Mouse (Mus musculus) right cerebral cortex, postnatal 10 days (tissue): ENCODE data around the gene Sf3a1.
A peak's percentile ranks its signal among the peaks of the same experiment; 100 is the strongest.

Experiments used
- DNase-seq, 2 experiments: peaks; one replicate each; pipeline ENCODE4 v3.0.0; 2021; ENCODE audit warnings: low spot score in 2 of 2

Sf3a1 gene

DNA sequence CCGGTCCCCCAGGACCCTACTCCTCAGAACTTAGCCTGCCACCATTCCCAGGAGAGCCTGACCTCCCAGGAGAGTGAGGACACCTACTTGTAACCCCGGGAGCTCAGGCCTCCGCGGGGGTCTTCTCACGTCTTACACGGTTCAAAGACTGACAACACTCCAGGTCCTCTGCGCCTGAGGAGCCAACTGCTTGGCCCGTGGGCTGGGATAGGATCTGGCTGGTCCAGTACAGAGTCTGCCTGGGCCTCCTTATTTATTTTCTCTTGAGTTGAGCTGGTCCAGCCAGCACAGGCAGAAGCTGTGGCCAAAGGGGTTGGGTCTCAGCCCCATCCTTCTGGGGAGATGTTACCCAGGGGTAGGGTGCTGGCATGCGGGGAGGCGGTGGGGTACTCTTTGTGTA, 54.9 kb downstream of the Sf3a1 start:
- no peak for DNase-seq

DNA sequence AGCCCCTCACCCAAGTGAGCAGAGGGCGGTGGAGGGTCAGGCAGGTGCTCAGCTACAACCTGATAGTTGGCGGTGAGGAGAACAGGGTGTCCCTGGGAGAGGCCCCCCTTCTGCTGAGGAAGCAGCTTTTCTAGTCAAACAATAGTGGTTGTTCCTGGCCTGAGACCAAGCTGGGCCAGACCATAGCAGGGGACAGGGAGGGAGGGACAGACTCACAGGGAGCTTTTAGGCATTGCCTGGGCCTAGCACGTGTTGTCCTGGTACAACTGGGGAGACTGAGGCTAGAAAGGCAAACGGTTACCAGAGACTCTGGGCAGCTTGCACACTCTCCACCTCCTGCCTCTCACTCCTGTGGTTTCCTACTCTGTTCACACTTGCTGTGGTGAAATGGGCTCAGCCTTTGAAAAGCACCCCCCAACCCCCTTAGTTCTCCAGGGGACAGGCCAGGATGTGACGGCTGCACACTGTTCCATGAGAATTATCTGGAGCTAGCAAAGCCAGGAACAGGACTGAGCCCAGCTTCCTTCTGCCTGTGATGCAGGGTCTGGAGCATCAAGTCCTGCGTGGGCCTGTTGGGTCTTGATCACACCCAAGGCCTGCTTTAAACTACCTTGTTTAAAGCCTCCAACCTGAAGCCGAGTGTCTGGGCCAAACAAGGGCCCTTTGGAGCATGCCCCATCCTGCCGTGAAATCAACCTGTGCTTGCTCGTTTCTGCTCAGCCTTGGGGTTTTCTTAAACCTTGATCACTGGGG, 56.3 kb downstream of the Sf3a1 start:
- peak; percentile 50 to 65 for DNase-seq

DNA sequence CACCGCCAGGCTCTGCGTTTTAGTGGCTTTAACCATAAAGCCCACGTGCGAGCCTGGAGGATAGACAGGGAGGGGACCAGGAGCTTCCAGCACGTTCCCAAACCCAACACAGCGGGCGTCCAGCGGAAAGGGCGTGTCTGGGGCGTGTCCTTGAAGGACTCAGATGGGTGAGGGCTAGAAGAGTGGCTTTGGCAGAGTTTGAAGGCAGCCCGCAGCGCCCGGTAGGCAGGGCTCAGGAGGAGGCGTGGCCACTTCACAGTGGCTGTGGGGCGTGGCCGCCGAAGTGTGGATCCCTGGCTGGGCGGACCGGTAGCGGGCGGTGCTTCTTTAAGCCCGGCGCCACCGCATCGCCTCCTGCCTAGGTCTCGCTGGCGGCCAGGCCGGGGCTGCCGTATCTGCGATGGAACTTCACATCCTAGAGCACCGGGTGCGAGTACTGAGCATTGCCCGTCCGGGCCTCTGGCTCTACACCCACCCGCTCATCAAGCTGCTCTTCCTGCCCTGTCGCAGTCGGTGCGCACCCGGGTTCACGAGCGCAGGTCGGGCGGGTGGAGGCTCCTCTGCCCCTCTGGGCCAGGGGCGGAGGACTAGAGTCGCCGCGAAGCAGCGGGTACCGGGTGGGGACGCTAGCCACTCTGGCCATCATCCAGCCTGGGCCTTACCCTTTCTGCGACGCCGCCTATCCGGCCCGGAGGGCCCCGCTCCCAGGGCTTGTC, 57.9 kb downstream of the Sf3a1 start, which contains the start of gene Castor1:
TSS of gene Castor1 (plus strand) at position 312 of the 716 bp plus-strand sequence.
- DNase-seq, result peak; percentile 74 to 75

DNA sequence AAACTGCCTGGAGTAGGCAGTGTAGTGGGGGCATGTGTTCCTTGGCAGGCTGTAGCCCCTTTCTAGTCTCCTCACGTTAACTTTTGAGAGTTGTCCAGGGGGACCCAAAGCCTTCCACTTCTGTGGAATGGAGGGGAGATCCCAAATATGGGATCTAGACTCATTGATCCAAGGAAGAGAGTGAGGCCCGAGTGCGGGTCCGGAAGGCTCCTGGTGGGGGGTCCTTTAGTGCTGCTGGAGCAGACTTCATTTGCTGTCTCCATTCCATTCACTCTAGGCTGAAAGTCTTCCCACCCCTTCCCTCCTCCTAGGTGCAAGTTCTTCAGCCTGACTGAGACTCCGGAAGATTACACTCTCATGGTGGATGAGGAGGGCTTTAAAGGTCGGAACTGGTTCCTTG, 58.5 kb downstream of the Sf3a1 start:
- no peak for DNase-seq

DNA sequence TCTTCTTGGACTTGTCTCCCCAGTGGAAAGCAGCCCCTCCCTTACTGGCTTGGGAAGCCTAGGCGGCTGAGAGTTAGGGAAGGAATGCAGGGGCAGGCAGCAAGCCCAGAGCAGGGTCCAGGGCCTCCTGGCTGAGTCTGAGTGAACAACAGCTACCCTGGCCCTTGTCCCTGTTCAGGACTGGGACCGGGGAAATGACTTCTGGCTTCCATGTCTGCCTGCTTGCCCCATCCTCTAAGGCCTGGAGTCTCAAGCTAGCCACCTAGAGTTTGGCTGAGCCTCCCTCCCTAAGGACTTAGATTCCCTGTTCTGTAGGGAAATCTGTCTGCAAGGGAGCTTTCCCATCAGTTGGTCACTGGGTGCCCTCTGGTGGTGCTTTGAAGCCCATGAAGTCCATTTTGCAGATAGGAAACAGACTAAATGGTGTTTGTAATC, 59.2 kb downstream of the Sf3a1 start:
- DNase-seq, result peak; percentile 83

DNA sequence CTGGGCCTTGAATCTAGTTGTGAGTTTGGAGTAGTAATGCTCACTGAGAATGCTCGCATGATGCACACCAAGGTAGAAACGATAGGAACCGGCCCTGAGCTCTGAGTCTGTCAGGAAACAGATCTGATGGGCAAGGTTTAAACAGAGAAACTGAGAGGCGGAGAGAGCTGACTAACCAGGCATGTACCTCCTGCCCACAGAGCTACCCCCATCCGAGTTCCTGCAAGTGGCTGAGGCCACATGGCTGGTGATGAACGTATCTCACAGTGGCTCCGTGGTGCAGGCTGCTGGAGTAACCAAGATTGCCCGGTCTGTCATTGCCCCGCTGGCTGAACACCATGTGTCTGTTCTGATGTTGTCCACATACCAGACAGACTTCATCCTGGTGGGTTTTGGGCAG, 59.8 kb downstream of the Sf3a1 start:
- DNase-seq, result no peak

DNA sequence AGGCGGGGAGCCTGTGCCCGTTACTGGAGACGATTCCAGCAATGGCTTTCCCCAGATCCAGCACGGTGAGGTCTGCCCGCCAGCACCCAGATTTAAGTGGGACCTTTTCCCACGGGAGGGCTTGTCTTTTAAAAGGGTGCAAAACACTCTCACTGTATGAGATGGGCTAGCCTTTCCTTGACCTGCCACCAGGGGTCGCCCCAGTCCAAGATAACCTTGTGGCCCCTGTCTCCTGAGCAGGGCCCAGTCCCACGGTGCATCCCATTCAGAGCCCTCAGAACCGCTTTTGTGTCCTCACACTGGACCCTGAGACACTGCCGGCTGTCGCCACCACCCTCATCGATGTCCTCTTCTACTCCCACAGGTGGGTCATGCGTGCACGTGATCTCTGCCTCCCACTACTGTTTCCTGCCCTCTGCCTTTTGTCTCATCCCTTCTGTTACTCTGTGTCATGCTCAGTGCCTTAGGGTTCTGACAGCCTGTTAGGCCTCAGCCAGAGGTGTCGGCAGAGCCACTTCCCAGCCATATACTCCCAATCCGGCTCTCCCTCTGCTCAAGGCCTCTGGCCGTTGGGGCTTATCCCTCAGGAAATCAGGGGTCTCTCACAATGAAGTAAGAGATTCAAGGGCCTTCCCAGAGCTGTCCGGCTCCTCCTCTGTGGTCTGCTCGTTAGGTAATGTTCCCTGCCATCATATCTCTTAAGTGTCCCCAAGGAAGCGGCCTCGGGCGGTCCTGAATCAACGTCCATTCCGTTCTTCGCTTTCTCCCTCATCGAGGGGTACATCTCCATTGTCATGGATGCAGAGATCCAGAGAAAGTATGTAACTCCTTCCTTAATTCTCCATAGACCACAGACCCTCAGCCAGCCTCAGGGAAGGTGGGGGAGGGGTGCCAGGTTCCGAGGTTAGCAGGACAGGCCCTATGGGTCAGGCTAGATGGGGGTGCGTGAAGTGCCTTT, 60.6 kb downstream of the Sf3a1 start:
- DNase-seq, result peak; percentile 57 to 73

DNA sequence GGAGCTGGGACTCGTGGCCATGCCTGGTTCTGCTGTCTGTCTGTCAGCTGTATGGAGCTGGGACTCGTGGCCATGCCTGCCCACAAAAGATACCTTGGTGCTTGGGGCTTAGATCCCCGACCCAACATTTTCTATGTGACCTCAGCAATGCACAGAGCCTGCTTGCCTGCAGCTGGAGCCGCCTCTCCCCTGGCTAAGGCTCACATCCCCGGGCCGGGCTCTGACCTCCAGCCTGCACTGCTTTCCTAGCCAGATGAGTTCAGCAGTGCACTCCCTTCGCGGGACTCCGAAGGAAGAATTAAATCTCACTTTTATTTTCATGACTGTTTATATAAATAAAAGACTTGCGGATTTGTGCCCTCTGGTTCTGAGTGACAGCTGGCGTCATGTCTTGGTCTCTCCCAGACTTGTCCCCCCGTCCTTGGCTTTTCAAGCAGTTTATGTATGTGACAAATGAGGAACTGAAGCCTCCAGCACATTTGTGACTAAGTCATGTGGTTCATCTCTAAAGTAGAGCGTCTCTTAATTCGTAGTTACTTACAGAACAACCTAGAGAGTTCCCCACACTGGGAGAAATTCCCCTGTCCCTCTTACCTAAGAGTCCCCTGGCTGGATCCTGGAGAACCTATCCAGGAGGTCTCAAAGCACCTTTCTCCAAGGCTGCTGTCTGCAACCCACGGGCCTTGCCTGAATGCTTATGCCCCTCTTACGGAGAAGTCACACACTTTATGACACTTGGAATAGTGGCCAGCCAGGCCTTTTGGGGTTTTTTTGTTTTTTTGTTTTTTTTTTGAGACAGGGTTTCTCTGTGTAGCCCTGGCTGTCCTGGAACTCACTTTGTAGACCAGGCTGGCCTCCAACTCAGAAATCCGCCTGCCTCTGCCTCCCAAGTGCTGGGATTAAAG, 62.1 kb downstream of the Sf3a1 start:
- no peak for DNase-seq

DNA sequence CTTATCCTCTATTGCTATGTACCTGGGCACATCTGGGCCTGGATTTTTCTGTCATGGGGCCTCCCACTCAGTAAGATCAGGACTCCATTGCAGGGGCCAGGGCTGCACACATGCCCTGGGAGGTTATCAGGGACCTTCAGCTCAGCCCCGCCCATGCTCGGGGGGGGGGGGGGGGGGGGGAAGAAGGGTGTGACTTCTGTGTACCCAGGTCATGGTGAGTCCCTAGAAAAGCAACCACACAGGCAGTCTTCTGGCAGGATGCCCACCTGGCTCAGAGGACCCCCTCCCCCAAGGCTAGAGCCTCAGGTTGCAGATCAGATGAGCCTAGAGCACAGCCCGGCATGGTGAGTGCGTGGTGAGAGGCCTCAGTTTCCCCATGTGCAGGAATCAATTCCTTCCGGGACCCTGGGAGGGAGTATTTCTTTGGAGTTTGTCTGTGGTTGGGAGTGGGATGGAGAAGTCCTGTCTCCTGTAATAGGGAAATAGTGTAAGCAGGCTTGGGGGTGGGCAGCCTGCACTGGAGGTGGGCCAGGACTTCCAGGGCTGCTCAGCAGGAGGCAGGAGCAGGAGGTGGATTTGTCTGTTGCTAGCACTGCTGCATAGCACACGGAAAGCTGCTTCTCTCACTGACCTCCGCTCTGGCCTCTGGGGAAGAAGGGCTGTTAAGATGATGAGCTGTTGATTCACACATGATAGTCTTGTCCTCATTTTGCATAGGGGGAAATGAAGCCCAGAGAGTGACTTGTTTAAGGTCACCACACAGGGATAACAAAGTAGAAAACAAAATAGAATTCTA, 63.4 kb downstream of the Sf3a1 start:
- DNase-seq, result no peak

DNA sequence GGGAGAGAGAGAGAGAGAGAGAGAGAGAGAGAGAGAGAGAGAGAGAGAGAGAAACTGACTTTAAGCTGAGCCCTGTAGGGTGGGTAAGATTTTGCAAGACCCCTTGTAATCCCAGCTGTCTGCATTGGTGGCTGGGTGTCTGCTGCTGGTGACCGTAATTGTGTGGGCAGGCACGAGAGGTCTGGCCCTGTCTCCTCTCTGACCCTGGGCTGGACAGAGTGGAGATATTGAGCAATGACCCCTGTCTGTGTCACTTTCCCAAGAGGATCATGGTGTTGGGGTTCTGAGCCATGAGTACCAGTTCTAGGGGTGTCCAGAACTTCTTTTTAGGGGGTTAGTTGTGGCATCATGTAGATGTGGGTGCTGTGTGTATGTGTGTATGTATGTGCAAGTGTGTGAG, 64.1 kb downstream of the Sf3a1 start:
- DNase-seq, result no peak

DNA sequence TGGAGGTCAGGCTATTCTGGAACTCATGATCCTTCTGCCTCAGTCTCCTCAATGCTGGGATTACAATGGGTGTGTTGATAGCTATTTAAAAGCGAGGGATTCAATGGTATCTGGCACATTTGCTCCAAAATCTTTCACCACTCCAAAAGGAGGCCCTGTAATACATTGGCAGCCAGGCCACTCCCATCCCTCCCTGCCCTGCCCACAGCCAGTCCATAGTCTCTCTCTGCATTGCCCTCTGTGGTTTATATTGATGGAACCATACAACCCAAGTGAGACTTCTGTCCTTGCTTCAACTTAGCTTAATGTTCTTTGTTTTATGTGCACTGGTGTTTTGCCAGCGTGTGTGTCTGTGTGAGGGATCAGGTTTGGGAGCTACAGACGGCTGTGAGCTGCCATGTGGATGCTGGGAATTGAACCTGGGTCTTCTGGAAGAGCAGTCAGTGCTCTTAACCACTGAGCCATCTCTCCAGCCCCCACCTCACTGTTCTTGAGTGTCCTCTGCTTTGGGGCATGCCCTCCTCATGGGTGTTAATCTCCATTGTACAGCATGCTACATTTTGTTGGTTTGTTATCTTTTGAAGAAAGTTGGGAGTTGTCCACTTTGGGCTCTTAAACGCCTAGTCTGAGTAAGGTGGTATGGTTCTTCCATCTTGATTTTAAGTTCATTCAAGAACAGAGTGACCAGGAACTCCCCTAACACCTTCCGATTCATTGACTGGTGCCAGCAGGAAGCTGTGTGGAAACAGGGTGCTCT, 66.6 kb downstream of the Sf3a1 start:
- no peak for DNase-seq

DNA sequence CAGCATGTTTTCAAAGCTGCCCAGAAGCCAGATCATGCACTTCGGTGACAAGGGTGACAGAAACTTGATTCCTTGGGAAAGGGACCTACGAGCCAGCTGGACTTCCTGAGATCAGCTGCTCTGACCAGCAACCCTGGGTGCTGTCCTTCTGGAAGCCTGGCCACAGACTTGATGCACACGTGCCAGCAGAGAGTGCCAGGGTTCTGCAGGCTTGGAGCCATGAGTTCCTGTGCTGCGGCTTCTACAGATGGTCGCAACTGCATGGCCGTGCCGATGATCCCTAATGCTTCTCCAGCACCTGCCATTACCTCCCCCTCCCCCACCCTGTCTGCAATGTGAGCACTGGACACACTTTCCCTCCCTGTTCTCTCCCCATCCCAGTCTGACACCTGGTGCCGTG, 68.3 kb downstream of the Sf3a1 start:
- peak; percentile 54 to 56 for DNase-seq

DNA sequence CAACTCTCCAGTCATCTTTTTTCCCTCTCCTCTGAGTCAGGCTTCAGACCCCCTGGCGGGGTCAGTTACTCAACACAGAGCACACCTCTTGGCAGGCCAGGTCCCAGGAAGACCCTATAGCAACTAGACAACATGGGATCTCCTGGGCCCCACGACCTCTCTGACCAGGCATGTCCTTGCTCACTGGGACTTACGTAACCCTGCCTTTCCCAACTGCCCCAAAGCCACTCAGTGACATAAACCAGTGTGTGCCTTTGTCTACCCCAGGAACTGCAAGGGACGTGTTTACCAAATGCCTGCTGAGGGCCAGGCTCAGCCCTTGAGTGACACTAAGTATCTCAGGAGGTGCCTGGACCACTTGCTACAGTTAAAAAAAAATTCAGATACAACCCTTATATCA, 69.7 kb downstream of the Sf3a1 start:
- DNase-seq, result no peak

DNA sequence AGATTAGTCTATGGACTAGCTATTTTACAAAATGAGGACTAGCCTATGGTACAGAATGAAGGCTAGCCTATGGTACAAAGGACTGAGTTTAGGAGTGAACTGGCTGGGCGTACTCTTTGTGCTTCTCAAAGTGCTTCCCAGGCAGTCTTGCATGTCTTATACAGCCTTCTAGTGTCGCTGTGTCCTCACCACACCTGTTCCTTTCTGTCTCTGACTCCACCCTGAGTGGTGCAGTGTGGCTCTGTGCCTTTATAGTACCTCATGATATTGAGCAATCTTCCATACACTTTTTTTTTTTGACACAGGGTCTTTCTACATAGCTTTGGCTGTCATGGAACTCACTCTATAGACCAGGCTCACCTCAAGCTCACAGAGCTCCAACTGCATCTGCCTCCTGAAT, 71.3 kb downstream of the Sf3a1 start:
- no peak for DNase-seq
